Mouse (Mus musculus) cerebellum, adult 9-10 months (tissue): ENCODE data around the gene Cep63.

Experiments used
- DNase-seq: peaks from one replicate; pipeline ENCODE4 v3.0.0; 2022

Gene Cep63

GRCm38 (mm10) chr9:102631589-102632147 lies 5.3 kb upstream of the Cep63 start:
- DNase-seq = no peak

- no peak for DNase-seq
These were observed 2.7 kb upstream of the Cep63 start for GRCm38 (mm10) chr9:102629052-102629451.

- no peak for DNase-seq
These were observed 1.1 kb upstream of the Cep63 start for GRCm38 (mm10) chr9:102627442-102627841.

GRCm38 (mm10) chr9:102626839-102627225 lies 498 bp upstream of the Cep63 start:
- DNase-seq = no peak

GRCm38 (mm10) chr9:102625401-102625982 lies 842 bp downstream of the Cep63 start:
- DNase-seq = no peak

GRCm38 (mm10) chr9:102623581-102623980 lies 2.8 kb downstream of the Cep63 start:
- no peak for DNase-seq

GRCm38 (mm10) chr9:102622876-102623275 lies 3.5 kb downstream of the Cep63 start:
- DNase-seq = no peak

- DNase-seq = peak; percentile 73
These were observed 4.0 kb downstream of the Cep63 start for GRCm38 (mm10) chr9:102622192-102622857.

- no peak for DNase-seq
These were observed 4.9 kb downstream of the Cep63 start for GRCm38 (mm10) chr9:102621385-102621784.

GRCm38 (mm10) chr9:102616267-102616666 lies 10.1 kb downstream of the Cep63 start:
- no peak for DNase-seq

- no peak for DNase-seq
These were observed 11.3 kb downstream of the Cep63 start for GRCm38 (mm10) chr9:102615071-102615470.

- DNase-seq = no peak
These were observed 17.1 kb downstream of the Cep63 start for GRCm38 (mm10) chr9:102609221-102609620.

GRCm38 (mm10) chr9:102607471-102607870 lies 18.9 kb downstream of the Cep63 start:
- DNase-seq = no peak

- no peak for DNase-seq
These were observed 21.2 kb downstream of the Cep63 start for GRCm38 (mm10) chr9:102605162-102605561.

GRCm38 (mm10) chr9:102601666-102602065 lies 24.7 kb downstream of the Cep63 start:
- DNase-seq = no peak

GRCm38 (mm10) chr9:102601187-102601586 lies 25.1 kb downstream of the Cep63 start:
- no peak for DNase-seq

- no peak for DNase-seq
These were observed 30.5 kb downstream of the Cep63 start for GRCm38 (mm10) chr9:102595662-102596436.

GRCm38 (mm10) chr9:102594667-102595393 lies 31.5 kb downstream of the Cep63 start:
- no peak for DNase-seq

GRCm38 (mm10) chr9:102587347-102587746 lies 39.0 kb downstream of the Cep63 start:
- DNase-seq = no peak

GRCm38 (mm10) chr9:102581921-102582469 lies 44.3 kb downstream of the Cep63 start:
- DNase-seq = no peak

- no peak for DNase-seq
These were observed 48.9 kb downstream of the Cep63 start for GRCm38 (mm10) chr9:102577480-102577879.

- no peak for DNase-seq
These were observed 53.4 kb downstream of the Cep63 start for GRCm38 (mm10) chr9:102572888-102573287.

- no peak for DNase-seq
These were observed 67.9 kb downstream of the Cep63 start for GRCm38 (mm10) chr9:102558463-102558862.
